Mouse (Mus musculus) heart, embryonic 16.5 days (tissue): ENCODE data around the gene Zbtb8a. TPM values are rescaled to one million over a fixed set of nuclear protein-coding genes. Genes with fewer than 3 reads are reported as not detected.

ENCODE experiments used
- ATAC-seq: fragments of 200-750 bp; cut with Nextera tagmentation; replicated peaks from 2 replicates; pipeline ENCODE4 v1.8.0; 2017; ENCODE audit warnings: moderate number of reproducible peaks; ENCODE audit not compliant: insufficient read depth, low FRiP score; ENCODE audit errors: extremely low read depth
- H3K27ac ChIP-seq: fragments of 300-500 bp; sonication (generic); 2 replicates; pipeline ENCODE4 v1.5.1; 2014; ENCODE audit warnings: mild to moderate bottlenecking, low read length, control low read depth, moderate library complexity
- H3K27me3 ChIP-seq: fragments of 300-500 bp; sonication (generic); 2 replicates; pipeline ENCODE4 v1.6.1; 2014; ENCODE audit warnings: low read length, mixed read lengths; ENCODE audit not compliant: control insufficient read depth, insufficient read depth
- H3K36me3 ChIP-seq: fragments of 300-500 bp; sonication (generic); 2 replicates; pipeline ENCODE4 v1.6.1; 2014; ENCODE audit not compliant: control insufficient read depth, insufficient read depth
- H3K4me1 ChIP-seq: fragments of 300-500 bp; sonication (generic); 2 replicates; pipeline ENCODE4 v1.6.1; 2014; ENCODE audit warnings: low read length, mixed read lengths; ENCODE audit not compliant: control insufficient read depth, insufficient read depth
- H3K4me2 ChIP-seq: fragments of 300-500 bp; sonication (generic); 2 replicates; pipeline ENCODE4 v1.6.1; 2014; ENCODE audit warnings: low read depth, mild to moderate bottlenecking, control low read depth, low read length
- H3K4me3 ChIP-seq: fragments of 300-500 bp; sonication (generic); 2 replicates; pipeline ENCODE4 v1.5.1; 2014; ENCODE audit warnings: mild to moderate bottlenecking, control low read depth, low read length
- H3K9ac ChIP-seq: fragments of 300-500 bp; sonication (generic); 2 replicates; pipeline ENCODE4 v1.6.1; 2014; ENCODE audit warnings: low read length, control low read depth
- H3K9me3 ChIP-seq: fragments of 300-500 bp; sonication (generic); replicated peaks from 2 replicates; pipeline ENCODE4 v1.6.1; 2016; ENCODE audit warnings: low read length; ENCODE audit not compliant: control insufficient read depth
- WGBS: fragments of 180-500 bp; shearing (Covaris S2); extraction: QIAGEN DNeasy Blood & Tissue Kit; methylation state at CpG from one replicate; pipeline ENCODE4 v1.1.7; 2014; 5-methylcytosine and 5-hydroxymethylcytosine counted together
- polyA plus RNA-seq: library from polyadenylated mRNA; unstranded; fragments of >200 nt; fragmentation: Nextera tagmentation; extraction: Ambion mirVana; gene quantifications from 2 replicates; pipeline ENCODE4 v1.2.1, GENCODE M21; 2015

The Zbtb8a gene
- polyA plus RNA-seq, 1 experiment from 2014 or later: 10.1 TPM

- Histone ChIP-seq H3K9me3 (no peaks in the 10 kb centered on the region), H3K9ac (no peak overlapping the region), H3K27me3 (no peaks in the 10 kb centered on the region), H3K4me1 (peaks cover 4% of the 10 kb centered on the region), H3K36me3 (peaks cover 7% of the 10 kb centered on the region; the same call in 1 of the 2 replicates), H3K4me2 (no peak overlapping the region), H3K27ac (no peak overlapping the region), H3K4me3 (no peak overlapping the region)
- ATAC-seq: no peak
- WGBS: 66% methylated on average over 6 of the region's 6 CpGs
Measured at GRCm38 (mm10) chr4:129351111-129351510, 26.8 kb downstream of the Zbtb8a start.

GRCm38 (mm10) chr4:129350644-129351043, 27.3 kb downstream of the Zbtb8a start:
- 11% methylated on average over 1 of the region's 1 CpGs for WGBS
- ATAC-seq: peak; percentile 56
- peaks cover 4% of the 10 kb centered on the region; the same call in 1 of the 2 replicates for H3K36me3 ChIP-seq
- H3K9me3 ChIP-seq: no peaks in the 10 kb centered on the region
- H3K4me1 ChIP-seq: peaks cover 5% of the 10 kb centered on the region
- no peak overlapping the region for H3K4me3 ChIP-seq
- H3K9ac ChIP-seq: no peak overlapping the region
- H3K4me2 ChIP-seq: no peak overlapping the region
- H3K27me3 ChIP-seq: no peaks in the 10 kb centered on the region
- no peak overlapping the region for H3K27ac ChIP-seq

- Histone ChIP-seq H3K9ac (peak overlapping the region; percentile 25; the same call in 1 of the 2 replicates), H3K4me1 (peaks cover 5% of the 10 kb centered on the region), H3K4me3 (no peak overlapping the region), H3K27ac (peak overlapping the region; percentile 81), H3K9me3 (no peaks in the 10 kb centered on the region), H3K36me3 (peaks cover 21% of the 10 kb centered on the region), H3K4me2 (no peak overlapping the region), H3K27me3 (no peaks in the 10 kb centered on the region)
- ATAC-seq: peak; percentile 49; the same call in 1 of the 2 replicates
- WGBS: 45% methylated on average over 15 of the region's 15 CpGs
Measured at GRCm38 (mm10) chr4:129346481-129347154, 31.3 kb downstream of the Zbtb8a start.

DNA sequence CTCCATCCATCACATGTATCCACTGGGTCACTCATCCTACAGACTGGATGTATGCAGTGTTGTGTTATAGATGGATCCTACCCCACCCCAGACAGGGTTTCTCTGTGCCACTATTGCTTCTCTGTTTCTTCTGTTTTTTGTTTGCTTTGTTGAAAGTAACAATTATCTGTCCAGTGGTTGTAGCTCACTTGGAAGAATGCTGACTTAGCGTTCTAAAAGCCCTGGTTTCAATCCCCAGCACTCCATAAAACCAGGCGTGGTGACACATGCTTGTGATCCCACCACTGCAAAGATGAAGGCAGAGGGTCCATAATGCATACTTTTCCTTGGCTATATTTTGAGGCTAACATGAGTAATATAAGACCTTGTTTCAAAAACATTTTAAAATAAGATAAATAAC, 35.2 kb downstream of the Zbtb8a start:
- H3K9me3 ChIP-seq: no peaks in the 10 kb centered on the region
- H3K4me3 ChIP-seq: no peak overlapping the region
- H3K36me3 ChIP-seq: peaks cover 25% of the 10 kb centered on the region
- no peaks in the 10 kb centered on the region for H3K27me3 ChIP-seq
- no peak overlapping the region for H3K9ac ChIP-seq
- H3K4me2 ChIP-seq: no peak overlapping the region
- no peak overlapping the region for H3K27ac ChIP-seq
- WGBS: 88% methylated on average over 2 of the region's 2 CpGs
- H3K4me1 ChIP-seq: peaks cover 5% of the 10 kb centered on the region
- no peak for ATAC-seq

GRCm38 (mm10) chr4:129341888-129342287, 36.0 kb downstream of the Zbtb8a start:
- WGBS: 95% methylated on average over 1 of the region's 1 CpGs
- Histone ChIP-seq H3K27me3 (no peaks in the 10 kb centered on the region), H3K9me3 (no peaks in the 10 kb centered on the region)

GRCm38 (mm10) chr4:129339743-129340142, 38.2 kb downstream of the Zbtb8a start:
- Histone ChIP-seq H3K4me3 (no peak overlapping the region), H3K4me1 (peaks cover 3% of the 10 kb centered on the region; the same call in 1 of the 2 replicates), H3K36me3 (peaks cover 22% of the 10 kb centered on the region), H3K9me3 (no peaks in the 10 kb centered on the region), H3K9ac (no peak overlapping the region), H3K4me2 (no peak overlapping the region), H3K27me3 (no peaks in the 10 kb centered on the region), H3K27ac (no peak overlapping the region)
- no peak for ATAC-seq
- 93% methylated on average over 3 of the region's 3 CpGs for WGBS

More at GRCm38 (mm10) chr4:129341888-129342287, 36.0 kb downstream of the Zbtb8a start:
- peaks cover 5% of the 10 kb centered on the region for H3K4me1 ChIP-seq
- H3K27ac ChIP-seq: no peak overlapping the region
- no peak overlapping the region for H3K9ac ChIP-seq
- H3K4me2 ChIP-seq: no peak overlapping the region
- H3K4me3 ChIP-seq: no peak overlapping the region
- H3K36me3 ChIP-seq: peaks cover 25% of the 10 kb centered on the region
- no peak for ATAC-seq

GRCm38 (mm10) chr4:129336291-129336690, 41.6 kb downstream of the Zbtb8a start:
- H3K4me3 ChIP-seq: peak overlapping the region; percentile 67
- whole genome bisulfite sequencing: 47% methylated on average over 14 of the region's 14 CpGs
- peak overlapping the region; percentile 70 for H3K4me2 ChIP-seq
- no peaks in the 10 kb centered on the region for H3K27me3 ChIP-seq
- H3K36me3 ChIP-seq: peaks cover 8% of the 10 kb centered on the region
- H3K4me1 ChIP-seq: peaks cover 23% of the 10 kb centered on the region
- H3K9me3 ChIP-seq: no peaks in the 10 kb centered on the region
- ATAC-seq: no peak
- H3K9ac ChIP-seq: peak overlapping the region; percentile 81
- H3K27ac ChIP-seq: peak overlapping the region; percentile 98

DNA sequence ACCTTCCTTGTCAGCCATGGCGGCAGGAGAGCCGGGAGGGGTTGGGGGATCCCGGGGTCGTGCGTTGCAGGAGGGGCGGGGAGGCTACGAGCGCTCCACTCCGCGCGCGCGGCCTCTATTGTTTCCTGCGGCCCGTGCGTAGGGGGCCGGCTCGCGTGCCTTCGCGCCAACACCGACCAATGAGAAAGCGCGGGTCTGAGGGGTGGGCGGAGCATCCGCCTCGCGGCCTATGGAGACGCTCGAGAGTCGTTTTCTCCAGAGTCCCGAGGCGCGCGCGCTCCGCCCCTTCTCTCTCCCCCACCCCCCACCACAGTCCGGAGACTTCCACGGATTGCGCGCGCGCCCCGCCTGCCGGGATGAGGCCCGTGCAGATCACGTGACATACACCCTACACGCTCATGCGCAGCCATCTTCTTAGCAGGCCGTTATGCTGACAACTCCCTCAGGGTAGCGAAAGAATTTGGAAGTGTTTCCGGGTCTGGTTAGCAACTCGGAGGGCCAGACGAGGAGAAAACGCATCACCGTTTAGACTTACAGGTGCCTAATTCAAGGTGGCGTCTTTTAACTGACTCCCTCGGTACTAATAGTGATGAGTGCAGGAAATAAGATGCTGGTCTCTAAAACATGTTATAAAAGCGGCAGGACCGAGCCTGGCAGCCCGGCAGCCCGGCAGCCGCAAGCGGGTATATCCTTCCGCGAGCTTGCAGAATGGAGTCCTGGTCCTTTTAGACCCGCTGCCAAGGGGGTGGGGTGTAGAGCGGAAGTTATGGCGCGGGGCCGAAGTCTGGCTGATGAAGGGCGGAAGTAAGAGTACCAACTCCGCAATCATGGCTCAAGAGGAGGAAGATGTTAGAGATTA, 42.5 kb downstream of the Zbtb8a start, which contains the start of the genes Rbbp4 and Zbtb8os:
Rbbp4 (minus strand) TSS at position 155 of the 859 bp plus-strand sequence.
Zbtb8os (plus strand) TSS at position 480 of the 859 bp plus-strand sequence.
- peak within 1 kb of the TSS; percentile 93 for H3K4me3 ChIP-seq
- peaks cover 8% of the 10 kb centered on the region for H3K36me3 ChIP-seq
- peak within 1 kb of the TSS; percentile 72 for H3K4me2 ChIP-seq
- ATAC-seq: peak; percentile 97
- H3K27me3 ChIP-seq: no peaks in the 10 kb centered on the region
- WGBS: under 1% methylated on average over 73 of the region's 73 CpGs
- peak within 1 kb of the TSS; percentile 98 for H3K27ac ChIP-seq
- no peaks in the 10 kb centered on the region for H3K9me3 ChIP-seq
- peak within 1 kb of the TSS; percentile 99 for H3K9ac ChIP-seq
- peaks cover 23% of the 10 kb centered on the region for H3K4me1 ChIP-seq
